Mouse (Mus musculus): ENCODE measurements at regions not wholly inside any gene's neighbourhood (a gene's known extent, or its start where the extent isn't known, plus 50 kb on each side); places are given as distances from the start of the nearest gene placed in this dataset.

- TF ChIP-seq CTCF (IDR thresholded peaks at IDR 0.05; ENCODE audit: low read depth) (no peak), EP300 (optimal IDR thresholded peaks at IDR 0.05) (no peak)
These were observed 70.8 kb upstream of the Ntrk2 start for GRCm38 (mm10) chr13:58735577-58735976.
